Mouse (Mus musculus) left cerebral cortex, postnatal 4 days (tissue): ENCODE measurements around the gene H2-T22. TPM values are rescaled to one million over a fixed set of nuclear protein-coding genes. Genes with fewer than 3 reads are reported as not detected.
A peak's percentile ranks its signal among the peaks of the same experiment; 100 is the strongest.
"Not testable (repeated sequence)": the region's sequence is repeated elsewhere in the genome, so short reads cannot be mapped to it uniquely, and the experiment has no call there.

ENCODE experiments used
- DNase-seq: peaks from one replicate; pipeline ENCODE4 v3.0.0-alpha.2; 2022
- intact Hi-C: fragments of 180-260 bp; cut with DNase I; formaldehyde crosslinking; loops from one replicate; pipeline ENCODE4 v1.15.1; 2025
- total RNA-seq, 2 experiments: library from RNA; stranded (reverse); gene quantifications; 2 replicates each; pipeline ENCODE4 v1.2.3; 2021

Gene H2-T22
- total RNA-seq, 2 experiments from 2014 or later = 3.5 to 4.1 TPM

GRCm38 (mm10) chr17:36030703-36031582, 11.6 kb downstream of the H2-T22 start:
- DNase-seq, intact Hi-C loops: not testable (repeated sequence)

GRCm38 (mm10) chr17:36030046-36030702, 12.4 kb downstream of the H2-T22 start:
- DNase-seq, intact Hi-C loops: not testable (repeated sequence)

GRCm38 (mm10) chr17:36028879-36029619, 13.5 kb downstream of the H2-T22 start:
- DNase-seq = no peak
- intact Hi-C loops = no loop called here

- no peak for DNase-seq
Observed at GRCm38 (mm10) chr17:36027663-36028062, 14.9 kb downstream of the H2-T22 start.

GRCm38 (mm10) chr17:36025901-36026300, 16.6 kb downstream of the H2-T22 start:
- no peak for DNase-seq
- intact Hi-C loops = no loop called here

More at GRCm38 (mm10) chr17:36027663-36028062, 14.9 kb downstream of the H2-T22 start:
- intact Hi-C loops = no loop called here

GRCm38 (mm10) chr17:36025197-36025596, 17.4 kb downstream of the H2-T22 start:
- intact Hi-C loops = no loop called here

GRCm38 (mm10) chr17:36023710-36024654, 18.6 kb downstream of the H2-T22 start:
- no peak for DNase-seq
- intact Hi-C loops = no loop called here

More at GRCm38 (mm10) chr17:36025197-36025596, 17.4 kb downstream of the H2-T22 start:
- DNase-seq = peak; percentile 15

- intact Hi-C loops = no loop called here
- DNase-seq = no peak
Observed at GRCm38 (mm10) chr17:36022922-36023321, 19.6 kb downstream of the H2-T22 start.

- intact Hi-C loops = no loop called here
- DNase-seq = no peak
Observed at GRCm38 (mm10) chr17:36022098-36022497, 20.4 kb downstream of the H2-T22 start.

- no peak for DNase-seq
- intact Hi-C loops = no loop called here
Observed at GRCm38 (mm10) chr17:36021309-36021708, 21.2 kb downstream of the H2-T22 start.

GRCm38 (mm10) chr17:36020191-36021073, 22.1 kb downstream of the H2-T22 start, which contains the start of gene H2-T24:
H2-T24 (minus strand) TSS chr17:36020560.
- peak; percentile 31 for DNase-seq
- intact Hi-C loops = no loop called here

GRCm38 (mm10) chr17:36019519-36019918, 23.0 kb downstream of the H2-T22 start:
- intact Hi-C loops = no loop called here
- DNase-seq = no peak

GRCm38 (mm10) chr17:36018979-36019378, 23.6 kb downstream of the H2-T22 start:
- DNase-seq = no peak
- intact Hi-C loops = no loop called here

- intact Hi-C loops = no loop called here
- DNase-seq = no peak
Observed at GRCm38 (mm10) chr17:36017046-36017445, 25.5 kb downstream of the H2-T22 start.

- intact Hi-C loops = no loop called here
- DNase-seq = no peak
Observed at GRCm38 (mm10) chr17:36014977-36015376, 27.6 kb downstream of the H2-T22 start.

- intact Hi-C loops, DNase-seq: not testable (repeated sequence)
Observed at GRCm38 (mm10) chr17:36004409-36004808, 38.1 kb downstream of the H2-T22 start.

- no peak for DNase-seq
- intact Hi-C loops = no loop called here
Observed at GRCm38 (mm10) chr17:36003331-36003730, 39.2 kb downstream of the H2-T22 start.

- DNase-seq = no peak
- intact Hi-C loops = no loop called here
Observed at GRCm38 (mm10) chr17:36001966-36002365, 40.6 kb downstream of the H2-T22 start.
